Mouse (Mus musculus) MEL (cell line): ENCODE results near the gene Nat8f6. TPM values are rescaled to one million over a fixed set of nuclear protein-coding genes. Genes with fewer than 3 reads are reported as not detected.

Experiments
- DNase-seq: peaks from one replicate; pipeline ENCODE4 v3.0.0; 2011; ENCODE audit warnings: low read depth, low spot score
- H3K27ac ChIP-seq: 2 replicates; pipeline ENCODE4 v1.5.1; 2012; ENCODE audit warnings: low read depth, mild to moderate bottlenecking, control low read depth, low read length, moderate library complexity; ENCODE audit not compliant: control insufficient read depth
- H3K27me3 ChIP-seq, 2 experiments: fragments of 150-350 bp in 1 of 2; sonication (generic) in 1 of 2; 2 replicates each; pipeline ENCODE4 v1.6.1; 2012; ENCODE audit warnings: low read length in 2 of 2, mild to moderate bottlenecking in 2 of 2, improper control_type of control experiment in 1 of 2, moderate library complexity in 1 of 2; ENCODE audit not compliant: insufficient read depth in 2 of 2, control insufficient read depth in 1 of 2
- H3K36me3 ChIP-seq, 2 experiments: 2 replicates each; pipeline ENCODE4 v1.6.1; 2012 to 2014; ENCODE audit warnings: low read length in 2 of 2, improper control_type of control experiment in 1 of 2, inconsistent platforms in 1 of 2, mild to moderate bottlenecking in 1 of 2; ENCODE audit not compliant: insufficient read depth in 2 of 2, control insufficient read depth in 1 of 2
- H3K4me1 ChIP-seq, 2 experiments: fragments of 150-350 bp in 1 of 2; sonication (generic) in 1 of 2; 2 replicates each; pipeline ENCODE4 v1.6.1; 2012; ENCODE audit warnings: low read length in 2 of 2, improper control_type of control experiment in 1 of 2, mild to moderate bottlenecking in 1 of 2; ENCODE audit not compliant: insufficient read depth in 2 of 2, control insufficient read depth in 1 of 2
- H3K4me3 ChIP-seq, 2 experiments: fragments of 150-350 bp in 1 of 2; sonication (generic) in 1 of 2; 2 replicates each; pipeline ENCODE4 v1.5.1; 2012; ENCODE audit warnings: low read depth in 2 of 2, low read length in 2 of 2, mild to moderate bottlenecking in 2 of 2, moderate library complexity in 2 of 2, control low read depth in 1 of 2, improper control_type of control experiment in 1 of 2; ENCODE audit not compliant: control insufficient read depth in 1 of 2, insufficient read depth in 1 of 2
- H3K79me2 ChIP-seq: 2 replicates; pipeline ENCODE4 v1.6.1; 2012; ENCODE audit warnings: mild to moderate bottlenecking, low read length, moderate library complexity; ENCODE audit not compliant: control insufficient read depth, poor library complexity, insufficient read depth
- H3K9ac ChIP-seq: 2 replicates; pipeline ENCODE4 v1.6.1; 2012; ENCODE audit warnings: low read depth, mild to moderate bottlenecking, control low read depth, low read length, moderate library complexity; ENCODE audit not compliant: control insufficient read depth, poor library complexity, severe bottlenecking
- H3K9me3 ChIP-seq: fragments of 150-350 bp; sonication (generic); replicated peaks from 2 replicates; pipeline ENCODE4 v1.6.1; 2012; ENCODE audit warnings: mild to moderate bottlenecking, low read length, improper control_type of control experiment, moderate library complexity; ENCODE audit not compliant: insufficient read depth
- CHD1 ChIP-seq: IDR thresholded peaks from 2 replicates; pipeline ENCODE4 v1.6.1; 2012; ENCODE audit warnings: low read depth, mild to moderate bottlenecking, inconsistent platforms, low read length, improper control_type of control experiment
- CTCF ChIP-seq, 3 experiments: IDR thresholded peaks in 2 of 3; conservative IDR thresholded peaks in 1 of 3; 2 replicates each; pipeline ENCODE4 v1.5.1; 2011 to 2012; ENCODE audit warnings: low read length in 3 of 3, low read depth in 2 of 3, mild to moderate bottlenecking in 2 of 3, improper control_type of control experiment in 1 of 3, inconsistent platforms in 1 of 3, mixed read lengths in 1 of 3, moderate library complexity in 1 of 3; ENCODE audit not compliant: control insufficient read depth in 1 of 3, insufficient read depth in 1 of 3, poor library complexity in 1 of 3, severe bottlenecking in 1 of 3
- E2F4 ChIP-seq: IDR thresholded peaks from 2 replicates; pipeline ENCODE4 v1.6.1; 2011; ENCODE audit warnings: low read depth, low read length, improper control_type of control experiment, borderline replicate concordance
- GATA1 ChIP-seq: IDR thresholded peaks from 2 replicates; pipeline ENCODE4 v1.6.1; 2011; ENCODE audit warnings: low read depth, low read length, improper control_type of control experiment
- KAT2A ChIP-seq: conservative IDR thresholded peaks from 2 replicates; pipeline ENCODE4 v1.6.1; 2012; ENCODE audit warnings: low read depth, low read length, improper control_type of control experiment, inconsistent platforms
- MAFK ChIP-seq: IDR thresholded peaks from 2 replicates; pipeline ENCODE4 v1.6.1; 2011; ENCODE audit warnings: low read depth, mild to moderate bottlenecking, low read length, improper control_type of control experiment, borderline replicate concordance
- MEF2A ChIP-seq: IDR thresholded peaks from 2 replicates; pipeline ENCODE4 v1.6.1; 2014; ENCODE audit warnings: low read depth, mild to moderate bottlenecking, inconsistent platforms, low read length, improper control_type of control experiment; ENCODE audit not compliant: poor library complexity, insufficient replicate concordance, severe bottlenecking; ENCODE audit errors: extremely low read depth
- MXI1 ChIP-seq: IDR thresholded peaks from 2 replicates; pipeline ENCODE4 v1.6.1; 2011; ENCODE audit warnings: mild to moderate bottlenecking, low read depth, low read length, improper control_type of control experiment
- MYB ChIP-seq: IDR thresholded peaks from 2 replicates; pipeline ENCODE4 v1.6.1; 2011; ENCODE audit warnings: mild to moderate bottlenecking, low read depth, low read length, improper control_type of control experiment
- NELFE ChIP-seq: IDR thresholded peaks from 2 replicates; pipeline ENCODE4 v1.6.1; 2011; ENCODE audit warnings: low read depth, low read length, improper control_type of control experiment
- POLR2AphosphoS2 ChIP-seq: IDR thresholded peaks from 2 replicates; pipeline ENCODE4 v1.6.1; 2011; ENCODE audit warnings: low read length, improper control_type of control experiment
- POLR2AphosphoS5 ChIP-seq: IDR thresholded peaks from 2 replicates; pipeline ENCODE4 v1.6.1; 2012; ENCODE audit warnings: low read depth, borderline replicate concordance, mild to moderate bottlenecking, inconsistent platforms, low read length, moderate library complexity, mixed read lengths
- RAD21 ChIP-seq: IDR thresholded peaks from 2 replicates; pipeline ENCODE4 v1.6.1; 2011; ENCODE audit warnings: mild to moderate bottlenecking, low read depth, low read length, improper control_type of control experiment
- RCOR1 ChIP-seq: IDR thresholded peaks from 2 replicates; pipeline ENCODE4 v1.6.1; 2012; ENCODE audit warnings: low read depth, mild to moderate bottlenecking, inconsistent platforms, low read length, improper control_type of control experiment
- SIN3A ChIP-seq: IDR thresholded peaks from 2 replicates; pipeline ENCODE4 v1.6.1; 2012; ENCODE audit warnings: low read length, improper control_type of control experiment, inconsistent platforms
- SMC3 ChIP-seq: IDR thresholded peaks from 2 replicates; pipeline ENCODE4 v1.6.1; 2011; ENCODE audit warnings: low read depth, low read length, improper control_type of control experiment
- TCF12 ChIP-seq: IDR thresholded peaks from 2 replicates; pipeline ENCODE4 v1.6.1; 2014; ENCODE audit warnings: low read depth, mild to moderate bottlenecking, inconsistent platforms, low read length, improper control_type of control experiment, moderate library complexity
- USF1 ChIP-seq: IDR thresholded peaks from 2 replicates; pipeline ENCODE4 v1.6.1; 2014; ENCODE audit warnings: low read depth, mild to moderate bottlenecking, inconsistent platforms, low read length, improper control_type of control experiment, moderate library complexity
- ZC3H11A ChIP-seq: IDR thresholded peaks from 2 replicates; pipeline ENCODE4 v1.6.1; 2012; ENCODE audit warnings: low read depth, mild to moderate bottlenecking, inconsistent platforms, low read length, improper control_type of control experiment
- ZMIZ1 ChIP-seq: IDR thresholded peaks from 2 replicates; pipeline ENCODE4 v1.6.1; 2012; ENCODE audit warnings: low read depth, mild to moderate bottlenecking, inconsistent platforms, low read length, improper control_type of control experiment, moderate library complexity
- polyA plus RNA-seq, 2 experiments: library from polyadenylated mRNA; stranded (reverse) in 1 of 2; unstranded in 1 of 2; fragments of >175 nt in 1 of 2; fragments of >200 nt in 1 of 2; gene quantifications; 2 replicates each; pipeline versions ENCODE4 v1.2.1 to v1.2.4; 2012; ENCODE audit warnings: low replicate concordance in 2 of 2, low read depth in 1 of 2; ENCODE audit not compliant: insufficient read length in 2 of 2, insufficient read depth in 1 of 2, missing spikeins in 1 of 2
- total RNA-seq: library from RNA; depleted of rRNA; stranded (reverse); fragments of 300-350 nt; gene quantifications from 2 replicates; pipeline ENCODE4 v1.2.3, GENCODE M21; 2012

Nat8f6 gene
- total and polyA plus RNA-seq, 3 experiments, result not detected

DNA sequence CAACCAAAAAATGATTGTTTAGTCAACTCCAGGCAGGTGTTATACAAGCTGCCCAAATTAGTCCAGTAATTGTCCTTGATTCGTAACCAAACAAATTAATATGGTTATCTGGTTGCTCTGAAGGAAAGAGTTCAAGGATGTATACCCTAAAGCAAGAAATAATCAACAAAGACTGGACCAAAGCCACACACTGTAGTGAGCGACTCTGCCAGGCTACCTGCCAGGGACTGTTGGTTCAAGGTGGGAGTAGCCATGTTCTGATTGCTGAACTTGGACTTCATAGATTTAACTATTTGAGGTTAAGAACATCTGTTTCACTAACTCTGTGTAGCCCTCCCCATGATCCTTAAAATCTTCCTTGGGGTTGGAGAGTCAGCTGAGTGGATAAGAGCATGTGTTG lies 42.4 kb upstream of the Nat8f6 start:
- no peaks in the 10 kb centered on the region for H3K79me2 ChIP-seq
- H3K9me3 ChIP-seq, result no peaks in the 10 kb centered on the region

DNA sequence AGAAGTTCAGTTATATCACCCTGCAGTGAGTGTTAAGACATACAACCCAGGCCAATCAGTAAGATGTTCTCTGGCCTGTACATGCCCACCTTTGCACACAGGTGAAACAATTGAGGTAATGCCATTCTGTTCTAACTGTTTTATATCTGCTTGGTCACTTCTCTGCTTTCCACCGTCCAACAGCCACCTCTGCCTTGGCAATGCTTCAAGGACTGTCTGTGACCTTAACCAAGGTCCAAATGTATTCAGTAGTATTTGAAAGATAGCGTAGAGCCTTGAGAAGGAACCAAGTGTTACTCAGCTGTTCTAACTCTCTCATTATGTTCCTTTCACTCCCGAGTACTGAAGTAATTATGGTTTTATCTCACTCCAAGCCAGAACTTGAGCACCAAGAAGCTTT lies 41.8 kb upstream of the Nat8f6 start:
- no peak for TF ChIP-seq MAFK
- TF ChIP-seq TCF12, result no peak
- no peak for TF ChIP-seq RCOR1
- TF ChIP-seq SIN3A, result no peak
- no peak for TF ChIP-seq CTCF (IDR thresholded peaks at IDR 0.05 in 2 of 3, conservative IDR thresholded peaks at IDR 0.05 in 1 of 3; ENCODE audit: control insufficient read depth in 1 of 3, insufficient read depth in 1 of 3, low read depth in 2 of 3, low read length in 3 of 3, poor library complexity in 1 of 3, severe bottlenecking in 1 of 3)
- no peak for TF ChIP-seq ZC3H11A
- TF ChIP-seq MYB, result no peak
- no peak for TF ChIP-seq MXI1
- no peaks in the 10 kb centered on the region for H3K36me3 ChIP-seq
- H3K4me3 ChIP-seq, result no peak overlapping the region
- no peaks in the 10 kb centered on the region for H3K4me1 ChIP-seq
- H3K27ac ChIP-seq, result no peak overlapping the region
- H3K9ac ChIP-seq, result no peak overlapping the region
- no peaks in the 10 kb centered on the region for H3K9me3 ChIP-seq
- no peaks in the 10 kb centered on the region for H3K79me2 ChIP-seq
- DNase-seq, result no peak
- H3K27me3 ChIP-seq, result peaks cover 0 to 3% of the 10 kb centered on the region in 2 experiments

More for the DNA sequence above, 42.4 kb upstream of the Nat8f6 start:
- TF ChIP-seq MEF2A, result no peak
- no peak for TF ChIP-seq KAT2A
- no peak for TF ChIP-seq ZMIZ1
- TF ChIP-seq RAD21, result no peak
- TF ChIP-seq RCOR1, result no peak
- no peak for TF ChIP-seq USF1
- no peak for TF ChIP-seq TCF12
- TF ChIP-seq CTCF (IDR thresholded peaks at IDR 0.05 in 2 of 3, conservative IDR thresholded peaks at IDR 0.05 in 1 of 3; ENCODE audit: control insufficient read depth in 1 of 3, insufficient read depth in 1 of 3, low read depth in 2 of 3, low read length in 3 of 3, poor library complexity in 1 of 3, severe bottlenecking in 1 of 3), result no peak
- TF ChIP-seq POLR2AphosphoS5, result no peak
- no peak for TF ChIP-seq POLR2AphosphoS2
- no peak for TF ChIP-seq SMC3
- no peak for TF ChIP-seq MAFK
- no peak for TF ChIP-seq CHD1
- no peak for TF ChIP-seq NELFE
- no peak for TF ChIP-seq GATA1
- no peak for TF ChIP-seq SIN3A
- TF ChIP-seq E2F4, result no peak
- Histone ChIP-seq H3K36me3 (no peaks in the 10 kb centered on the region), H3K4me1 (no peaks in the 10 kb centered on the region), H3K27me3 (peaks cover 0 to 3% of the 10 kb centered on the region in 2 experiments), H3K27ac (no peak overlapping the region), H3K4me3 (no peak overlapping the region), H3K9ac (no peak overlapping the region)
- DNase-seq, result no peak
